Mouse (Mus musculus): ENCODE results near the gene Klrc1. TPM values are rescaled to one million over a fixed set of nuclear protein-coding genes. Genes with fewer than 3 reads are reported as not detected.
"Not testable (repeated sequence)": the region's sequence is repeated elsewhere in the genome, so short reads cannot be mapped to it uniquely, and the experiment has no call there.

Klrc1 gene
- not detected in 2 replicates for polyA plus RNA-seq (2014; fragmentation: Nextera tagmentation; extraction: Ambion mirVana)

DNA sequence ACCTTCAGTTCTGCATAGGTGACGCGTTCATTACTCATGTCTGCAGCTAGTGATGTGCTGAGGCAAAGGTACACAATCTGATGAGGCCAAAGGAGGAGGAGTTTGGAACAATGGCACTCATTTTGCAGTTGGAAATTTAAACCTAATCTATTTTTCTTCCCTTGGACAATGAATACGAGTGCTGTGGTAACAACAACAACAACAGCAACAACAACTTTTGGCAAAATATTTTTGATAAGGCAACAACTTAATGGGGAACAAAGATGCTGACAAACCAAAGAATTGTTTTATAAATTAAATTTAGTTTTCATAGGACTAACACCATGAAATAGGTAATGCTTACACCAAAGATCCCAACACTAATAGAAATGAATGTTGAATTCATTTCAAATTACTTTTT is at the start of gene Klrc1:
TSS of gene Klrc1 (minus strand) at position 101 of the 400 bp plus-strand sequence.
- Histone ChIP-seq H3K4me1 (replicated peaks; ENCODE audit: control insufficient read depth, insufficient read depth, low read length) (no peaks in the 10 kb centered on the region), H3K36me3 (ENCODE audit: control insufficient read depth, insufficient read depth, low read length) (no peaks in the 10 kb centered on the region), H3K4me3 (ENCODE audit: low read depth, low read length) (no peak within 1 kb of the TSS), H3K9me3 (ENCODE audit: control insufficient read depth, low read length) (no peaks in the 10 kb centered on the region), H3K9ac (ENCODE audit: low read length) (no peak within 1 kb of the TSS), H3K27me3 (ENCODE audit: control insufficient read depth, insufficient read depth, low read length) (no peaks in the 10 kb centered on the region), H3K4me2 (ENCODE audit: low read depth, low read length, severe bottlenecking) (no peak within 1 kb of the TSS), H3K27ac (ENCODE audit: low read depth, low read length) (no peak within 1 kb of the TSS)
- DNase-seq (ENCODE audit: low spot score) (no peak), ATAC-seq (replicated peaks; ENCODE audit: low FRiP score) (no peak)
- WGBS, result 88% methylated on average over 3 of the region's 3 CpGs

DNA sequence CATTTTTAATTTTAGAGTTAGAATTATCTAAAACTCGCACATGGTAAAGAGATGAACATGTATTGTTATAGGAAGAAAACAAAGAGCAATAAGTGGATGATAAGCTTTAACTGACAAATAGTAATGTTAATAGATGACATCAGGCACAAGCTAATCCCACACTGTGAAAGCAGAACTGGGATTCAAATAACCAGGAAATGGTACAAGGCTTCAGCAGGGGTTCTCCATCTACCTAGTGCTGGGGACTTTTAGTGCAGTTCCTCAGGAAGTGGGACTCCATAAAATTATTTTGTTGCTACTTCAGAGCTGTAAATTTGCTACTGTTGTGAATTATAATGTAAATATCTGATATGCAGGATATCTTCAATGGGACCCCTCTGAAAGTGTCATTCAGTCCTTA is 48.5 kb upstream of the Klrc1 start:
- H3K27me3 ChIP-seq (ENCODE audit: control insufficient read depth, insufficient read depth, low read length), result no peaks in the 10 kb centered on the region
- ATAC-seq (replicated peaks; ENCODE audit: low FRiP score), result no peak
- WGBS, result 85% methylated on average over 1 of the region's 1 CpGs

DNA sequence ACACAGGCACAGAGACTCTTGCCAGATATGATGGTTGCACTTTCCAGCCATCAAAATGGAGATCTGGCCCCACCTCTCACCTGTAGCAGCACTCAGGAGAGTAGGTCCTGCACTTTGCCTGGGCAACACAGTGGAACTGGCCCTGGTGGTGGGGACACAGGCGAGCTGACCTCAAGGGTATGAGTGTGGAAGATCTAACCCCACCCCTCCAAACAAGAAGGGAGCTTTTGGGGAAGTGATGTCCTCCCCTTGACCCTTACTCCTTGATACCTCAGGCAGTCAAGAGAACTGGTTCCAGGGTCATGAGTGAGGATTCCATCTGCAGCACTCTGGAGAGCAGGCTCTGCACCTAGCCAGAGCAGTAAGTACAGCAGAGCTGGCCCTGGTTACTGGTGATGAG is 42.6 kb upstream of the Klrc1 start:
- Histone ChIP-seq H3K36me3 (ENCODE audit: control insufficient read depth, insufficient read depth, low read length) (no peaks in the 10 kb centered on the region), H3K9ac (ENCODE audit: low read length) (no peak overlapping the region), H3K4me1 (replicated peaks; ENCODE audit: control insufficient read depth, insufficient read depth, low read length) (no peaks in the 10 kb centered on the region), H3K9me3 (ENCODE audit: control insufficient read depth, low read length) (no peaks in the 10 kb centered on the region), H3K27ac (ENCODE audit: low read depth, low read length) (no peak overlapping the region), H3K4me2 (ENCODE audit: low read depth, low read length, severe bottlenecking) (no peak overlapping the region), H3K4me3 (ENCODE audit: low read depth, low read length) (no peak overlapping the region), H3K27me3 (ENCODE audit: control insufficient read depth, insufficient read depth, low read length) (no peaks in the 10 kb centered on the region)
- 50% methylated on average over 1 of the region's 1 CpGs for WGBS
- DNase-seq (ENCODE audit: low spot score), result no peak
- 0 out of 2 replicates have a peak, but pooled peaks have one; percentile 22 for ATAC-seq (replicated peaks; ENCODE audit: low FRiP score)

More for the DNA sequence above, 48.5 kb upstream of the Klrc1 start:
- Histone ChIP-seq H3K36me3 (ENCODE audit: control insufficient read depth, insufficient read depth, low read length) (no peaks in the 10 kb centered on the region), H3K4me3 (ENCODE audit: low read depth, low read length) (no peak overlapping the region), H3K4me1 (replicated peaks; ENCODE audit: control insufficient read depth, insufficient read depth, low read length) (no peaks in the 10 kb centered on the region), H3K9me3 (ENCODE audit: control insufficient read depth, low read length) (no peaks in the 10 kb centered on the region), H3K9ac (ENCODE audit: low read length) (no peak overlapping the region), H3K4me2 (ENCODE audit: low read depth, low read length, severe bottlenecking) (no peak overlapping the region), H3K27ac (ENCODE audit: low read depth, low read length) (no peak overlapping the region)
- no peak for DNase-seq (ENCODE audit: low spot score)

DNA sequence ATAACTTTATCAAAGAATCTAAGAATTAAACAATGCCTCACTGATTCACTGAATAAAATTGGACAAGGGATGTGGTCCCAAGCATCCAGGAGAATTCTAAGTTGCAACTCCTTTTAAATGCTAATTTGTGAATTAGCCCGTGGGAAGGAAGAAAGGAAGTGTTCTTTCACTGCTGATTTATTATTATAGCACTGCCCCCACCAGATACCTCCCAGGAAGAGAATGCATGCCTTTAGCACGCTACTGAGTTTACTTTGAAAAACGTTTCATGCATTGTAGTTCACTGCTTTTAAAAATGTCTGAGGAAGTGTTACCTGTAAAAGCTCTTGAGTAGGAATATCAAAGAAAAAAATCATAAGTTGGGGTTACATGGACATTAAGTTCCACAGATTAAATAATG is 41.7 kb upstream of the Klrc1 start:
- Histone ChIP-seq H3K4me1 (replicated peaks; ENCODE audit: control insufficient read depth, insufficient read depth, low read length) (no peaks in the 10 kb centered on the region), H3K4me2 (ENCODE audit: low read depth, low read length, severe bottlenecking) (no peak overlapping the region), H3K9ac (ENCODE audit: low read length) (no peak overlapping the region), H3K9me3 (ENCODE audit: control insufficient read depth, low read length) (no peaks in the 10 kb centered on the region), H3K4me3 (ENCODE audit: low read depth, low read length) (no peak overlapping the region), H3K36me3 (ENCODE audit: control insufficient read depth, insufficient read depth, low read length) (no peaks in the 10 kb centered on the region), H3K27me3 (ENCODE audit: control insufficient read depth, insufficient read depth, low read length) (no peaks in the 10 kb centered on the region), H3K27ac (ENCODE audit: low read depth, low read length) (no peak overlapping the region)
- ATAC-seq (replicated peaks; ENCODE audit: low FRiP score), result peak; percentile 23; the same call in 1 of the 2 replicates
- 33% methylated on average over 3 of the region's 3 CpGs for WGBS
- no peak for DNase-seq (ENCODE audit: low spot score)

DNA sequence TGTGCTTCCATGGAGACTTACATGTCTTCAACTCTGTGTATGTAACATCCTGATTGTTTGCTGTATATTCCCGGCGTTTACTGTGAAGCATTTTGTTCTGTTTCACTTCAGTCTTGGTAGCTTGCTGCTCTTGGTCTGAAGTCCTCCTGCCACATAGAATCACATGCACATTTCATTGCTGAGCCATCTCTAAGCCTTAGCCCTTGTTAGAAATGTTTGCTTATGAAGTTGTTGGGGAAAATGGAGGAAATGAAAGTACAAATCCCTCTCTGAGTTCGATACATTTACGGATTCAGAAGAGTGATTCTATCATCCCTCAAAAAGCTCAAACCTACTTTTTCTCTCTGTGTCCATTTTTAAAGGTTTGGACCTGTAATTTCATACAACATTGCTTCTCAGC is 38.3 kb upstream of the Klrc1 start, which contains the start of gene Klri1:
TSS of gene Klri1 (minus strand) at position 101 of the 400 bp plus-strand sequence.
- Histone ChIP-seq H3K4me1 (replicated peaks; ENCODE audit: control insufficient read depth, insufficient read depth, low read length) (no peaks in the 10 kb centered on the region), H3K27ac (ENCODE audit: low read depth, low read length) (no peak within 1 kb of the TSS), H3K27me3 (ENCODE audit: control insufficient read depth, insufficient read depth, low read length) (no peaks in the 10 kb centered on the region), H3K9me3 (ENCODE audit: control insufficient read depth, low read length) (no peaks in the 10 kb centered on the region), H3K4me2 (ENCODE audit: low read depth, low read length, severe bottlenecking) (no peak within 1 kb of the TSS), H3K4me3 (ENCODE audit: low read depth, low read length) (no peak within 1 kb of the TSS), H3K9ac (ENCODE audit: low read length) (no peak within 1 kb of the TSS), H3K36me3 (ENCODE audit: control insufficient read depth, insufficient read depth, low read length) (no peaks in the 10 kb centered on the region)
- 94% methylated on average over 4 of the region's 4 CpGs for WGBS
- ATAC-seq (replicated peaks; ENCODE audit: low FRiP score) (no peak), DNase-seq (ENCODE audit: low spot score) (no peak)

DNA sequence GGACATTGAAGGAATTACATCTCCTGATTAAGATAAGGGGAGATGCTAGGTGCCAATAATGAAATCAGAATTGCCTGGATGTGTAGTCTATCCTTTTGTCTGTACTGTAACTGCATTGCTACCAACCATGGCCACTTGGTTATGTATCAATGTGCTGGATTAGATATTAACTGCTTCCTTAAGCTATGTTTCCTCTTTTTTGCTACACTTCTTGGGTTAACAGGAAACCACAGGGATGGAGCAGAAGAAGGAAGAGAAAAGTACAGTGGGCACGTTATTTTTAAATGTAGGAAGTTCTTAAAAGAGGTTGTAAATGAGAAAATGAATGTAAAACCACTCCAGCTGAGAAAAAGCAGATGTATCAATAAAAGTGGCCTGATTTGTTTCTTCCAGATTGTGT is 34.8 kb upstream of the Klrc1 start:
- ATAC-seq (replicated peaks; ENCODE audit: low FRiP score) (no peak), DNase-seq (ENCODE audit: low spot score) (no peak)
- 55% methylated on average over 1 of the region's 1 CpGs for WGBS
- H3K9me3 ChIP-seq (ENCODE audit: control insufficient read depth, low read length), result no peaks in the 10 kb centered on the region
- no peaks in the 10 kb centered on the region for H3K36me3 ChIP-seq (ENCODE audit: control insufficient read depth, insufficient read depth, low read length)
- no peak overlapping the region for H3K27ac ChIP-seq (ENCODE audit: low read depth, low read length)
- no peaks in the 10 kb centered on the region for H3K4me1 ChIP-seq (replicated peaks; ENCODE audit: control insufficient read depth, insufficient read depth, low read length)
- H3K27me3 ChIP-seq (ENCODE audit: control insufficient read depth, insufficient read depth, low read length), result no peaks in the 10 kb centered on the region
- H3K4me3 ChIP-seq (ENCODE audit: low read depth, low read length), result no peak overlapping the region
- H3K4me2 ChIP-seq (ENCODE audit: low read depth, low read length, severe bottlenecking), result no peak overlapping the region
- H3K9ac ChIP-seq (ENCODE audit: low read length), result no peak overlapping the region

DNA sequence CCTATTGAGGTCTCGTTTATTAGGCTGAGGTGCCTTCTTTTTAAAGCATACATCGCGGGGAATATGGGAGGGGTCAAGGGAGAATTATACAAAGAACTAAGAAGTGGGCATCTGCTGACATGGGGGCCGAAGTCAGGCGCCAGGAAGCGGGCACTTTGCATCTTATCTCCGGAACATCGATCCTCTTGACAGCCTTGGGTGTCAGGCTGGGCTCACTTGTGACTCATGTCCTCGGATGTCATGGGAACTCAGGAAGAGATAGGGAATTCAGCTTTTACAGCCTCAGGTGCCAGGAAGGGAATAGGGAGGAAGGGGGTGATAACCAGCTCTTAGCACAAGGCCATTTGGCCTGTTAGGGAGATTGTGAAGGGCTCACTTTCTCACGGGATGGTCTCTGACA is 12.7 kb upstream of the Klrc1 start:
- not testable (repeated sequence) for ATAC-seq (replicated peaks; ENCODE audit: low FRiP score); H3K27ac ChIP-seq (ENCODE audit: low read depth, low read length); H3K4me2 ChIP-seq (ENCODE audit: low read depth, low read length, severe bottlenecking); H3K9me3 ChIP-seq (ENCODE audit: control insufficient read depth, low read length); H3K9ac ChIP-seq (ENCODE audit: low read length); H3K36me3 ChIP-seq (ENCODE audit: control insufficient read depth, insufficient read depth, low read length); H3K4me1 ChIP-seq (replicated peaks; ENCODE audit: control insufficient read depth, insufficient read depth, low read length); H3K27me3 ChIP-seq (ENCODE audit: control insufficient read depth, insufficient read depth, low read length); H3K4me3 ChIP-seq (ENCODE audit: low read depth, low read length); DNase-seq (ENCODE audit: low spot score)
- WGBS, result 83% methylated on average over 10 of the region's 10 CpGs

DNA sequence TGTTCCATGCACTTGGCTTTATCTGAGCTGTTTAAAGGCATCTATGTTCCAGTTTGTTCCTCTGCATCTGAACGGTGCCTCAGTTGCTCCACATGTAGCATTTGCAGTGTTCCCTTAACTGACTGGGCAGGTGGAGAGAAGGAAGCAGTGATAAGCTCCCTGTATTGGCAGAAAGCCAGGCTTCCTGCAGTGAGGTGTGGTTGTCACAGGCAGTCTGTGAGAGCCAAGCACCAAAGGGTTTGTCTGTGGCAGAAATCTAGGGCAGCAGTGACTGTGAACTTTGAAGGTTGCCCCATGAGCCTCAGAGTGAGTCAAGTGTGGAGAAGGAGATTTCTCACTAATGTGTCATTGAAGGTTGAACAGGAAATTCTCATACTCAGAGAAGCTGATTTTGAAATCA is 1.6 kb upstream of the Klrc1 start:
- H3K27ac ChIP-seq (ENCODE audit: low read depth, low read length), result no peak overlapping the region

DNA sequence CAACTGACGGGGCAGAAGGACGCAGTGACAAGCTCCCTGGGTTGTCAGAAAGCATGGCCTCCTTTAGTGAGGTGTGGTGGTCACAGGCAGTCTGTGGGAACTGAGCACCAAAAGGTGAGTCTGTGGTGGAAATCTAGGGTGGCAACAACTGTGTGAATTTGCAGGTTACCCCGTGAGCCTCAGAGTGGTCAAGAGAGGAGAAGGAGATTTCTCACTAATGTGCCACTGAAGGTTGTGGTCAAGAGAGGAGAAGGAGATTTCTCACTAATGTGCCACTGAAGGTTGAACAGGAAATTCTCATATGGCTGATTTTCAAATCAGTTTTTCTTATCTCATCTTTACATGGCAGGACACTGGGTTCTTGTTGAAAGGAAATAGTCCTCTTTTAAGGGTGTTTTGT is 17.5 kb downstream of the Klrc1 start:
- not testable (repeated sequence) for H3K27me3 ChIP-seq (ENCODE audit: control insufficient read depth, insufficient read depth, low read length); H3K4me2 ChIP-seq (ENCODE audit: low read depth, low read length, severe bottlenecking); H3K4me1 ChIP-seq (replicated peaks; ENCODE audit: control insufficient read depth, insufficient read depth, low read length); DNase-seq (ENCODE audit: low spot score); H3K27ac ChIP-seq (ENCODE audit: low read depth, low read length); H3K9ac ChIP-seq (ENCODE audit: low read length); H3K9me3 ChIP-seq (ENCODE audit: control insufficient read depth, low read length); ATAC-seq (replicated peaks; ENCODE audit: low FRiP score); H3K4me3 ChIP-seq (ENCODE audit: low read depth, low read length); H3K36me3 ChIP-seq (ENCODE audit: control insufficient read depth, insufficient read depth, low read length)
- no CpG with 5 or more reads among the region's 3 CpGs for WGBS

More for the DNA sequence above, 1.6 kb upstream of the Klrc1 start:
- DNase-seq (ENCODE audit: low spot score), result no peak
- no peaks in the 10 kb centered on the region for H3K36me3 ChIP-seq (ENCODE audit: control insufficient read depth, insufficient read depth, low read length)
- H3K4me2 ChIP-seq (ENCODE audit: low read depth, low read length, severe bottlenecking), result no peak overlapping the region
- 89% methylated on average over 1 of the region's 1 CpGs for WGBS
- no peak overlapping the region for H3K9ac ChIP-seq (ENCODE audit: low read length)
- H3K4me1 ChIP-seq (replicated peaks; ENCODE audit: control insufficient read depth, insufficient read depth, low read length), result no peaks in the 10 kb centered on the region
- no peak for ATAC-seq (replicated peaks; ENCODE audit: low FRiP score)
- H3K27me3 ChIP-seq (ENCODE audit: control insufficient read depth, insufficient read depth, low read length), result no peaks in the 10 kb centered on the region
- H3K4me3 ChIP-seq (ENCODE audit: low read depth, low read length), result no peak overlapping the region
- no peaks in the 10 kb centered on the region for H3K9me3 ChIP-seq (ENCODE audit: control insufficient read depth, low read length)
